Mouse (Mus musculus) lung, embryonic 16.5 days (tissue): Measurements from ENCODE around the gene Hnrnph1. TPM values are rescaled to one million over a fixed set of nuclear protein-coding genes. Genes with fewer than 3 reads are reported as not detected.

ENCODE experiments used
- ATAC-seq: fragments of 200-750 bp; cut with Nextera tagmentation; 2 replicates; pipeline ENCODE4 v1.8.0; 2017; ENCODE audit warnings: low read depth, mild to moderate bottlenecking, moderate library complexity
- H3K27ac ChIP-seq: fragments of 300-500 bp; sonication (generic); 2 replicates; pipeline ENCODE4 v1.5.1; 2014; ENCODE audit warnings: mild to moderate bottlenecking, control low read depth, low read length
- H3K27me3 ChIP-seq: fragments of 300-500 bp; sonication (generic); 2 replicates; pipeline ENCODE4 v1.6.1; 2014; ENCODE audit warnings: low read depth, low read length, mixed read lengths; ENCODE audit not compliant: control insufficient read depth, insufficient read depth
- H3K36me3 ChIP-seq: fragments of 300-500 bp; sonication (generic); 2 replicates; pipeline ENCODE4 v1.6.1; 2014; ENCODE audit warnings: low read length; ENCODE audit not compliant: control insufficient read depth, insufficient read depth
- H3K4me1 ChIP-seq: fragments of 300-500 bp; sonication (generic); replicated peaks from 2 replicates; pipeline ENCODE4 v1.6.1; 2014; ENCODE audit warnings: low read length, mixed read lengths; ENCODE audit not compliant: control insufficient read depth, insufficient read depth
- H3K4me2 ChIP-seq: fragments of 300-500 bp; sonication (generic); 2 replicates; pipeline ENCODE4 v1.6.1; 2014; ENCODE audit warnings: low read depth, low read length, control low read depth
- H3K4me3 ChIP-seq: fragments of 300-500 bp; sonication (generic); 2 replicates; pipeline ENCODE4 v1.5.1; 2014; ENCODE audit warnings: mild to moderate bottlenecking, low read length, control low read depth
- H3K9ac ChIP-seq: fragments of 300-500 bp; sonication (generic); 2 replicates; pipeline ENCODE4 v1.6.1; 2014; ENCODE audit warnings: low read length, control low read depth
- H3K9me3 ChIP-seq: fragments of 300-500 bp; sonication (generic); 2 replicates; pipeline ENCODE4 v1.6.1; 2016; ENCODE audit warnings: low read length; ENCODE audit not compliant: control insufficient read depth
- WGBS: fragments of 180-500 bp; shearing (Covaris S2); extraction: QIAGEN DNeasy Blood & Tissue Kit; methylation state at CpG from one replicate; pipeline ENCODE4 v1.1.7; 2014; 5-methylcytosine and 5-hydroxymethylcytosine counted together
- polyA plus RNA-seq: library from polyadenylated mRNA; unstranded; fragments of >200 nt; fragmentation: Nextera tagmentation; extraction: Ambion mirVana; gene quantifications from 2 replicates; pipeline ENCODE4 v1.2.1, GENCODE M21; 2015

The Hnrnph1 gene
- polyA plus RNA-seq, 1 experiment from 2014 or later, result 483 TPM

GRCm38 (mm10) chr11:50421461-50421860 is 44.7 kb downstream of the Hnrnph1 start:
- WGBS, result 37% methylated on average over 5 of the region's 5 CpGs
- Histone ChIP-seq H3K27me3 (no peaks in the 10 kb centered on the region), H3K36me3 (peaks cover 6% of the 10 kb centered on the region), H3K27ac (no peak overlapping the region), H3K9me3 (no peaks in the 10 kb centered on the region), H3K9ac (peak overlapping the region; percentile 39; the same call in 1 of the 2 replicates), H3K4me1 (peaks cover 4% of the 10 kb centered on the region; the same call in 1 of the 2 replicates), H3K4me3 (peak overlapping the region; percentile 44), H3K4me2 (peak overlapping the region; percentile 65)
- ATAC-seq, result no peak

GRCm38 (mm10) chr11:50421934-50422780 is 45.4 kb downstream of the Hnrnph1 start:
- H3K36me3 ChIP-seq, result peaks cover 6% of the 10 kb centered on the region
- no peaks in the 10 kb centered on the region for H3K27me3 ChIP-seq
- peaks cover 4% of the 10 kb centered on the region; the same call in 1 of the 2 replicates for H3K4me1 ChIP-seq
- no peaks in the 10 kb centered on the region for H3K9me3 ChIP-seq
- ATAC-seq, result peak; percentile 97
- H3K4me3 ChIP-seq, result peak overlapping the region; percentile 44
- peak overlapping the region; percentile 65 for H3K4me2 ChIP-seq
- H3K27ac ChIP-seq, result no peak overlapping the region
- 20% methylated on average over 22 of the region's 22 CpGs for WGBS
- peak overlapping the region; percentile 39; the same call in 1 of the 2 replicates for H3K9ac ChIP-seq

GRCm38 (mm10) chr11:50426056-50426455 is 49.3 kb downstream of the Hnrnph1 start:
- Histone ChIP-seq H3K36me3 (no peaks in the 10 kb centered on the region), H3K27me3 (no peaks in the 10 kb centered on the region)
- WGBS, result 77% methylated on average over 4 of the region's 4 CpGs

GRCm38 (mm10) chr11:50430277-50431133 is 53.7 kb downstream of the Hnrnph1 start, which contains the start of gene Rufy1:
Gene Rufy1, minus strand, starts transcription at chr11:50431125.
- no peaks in the 10 kb centered on the region for H3K27me3 ChIP-seq
- peak within 1 kb of the TSS; percentile 85 for H3K4me3 ChIP-seq
- H3K36me3 ChIP-seq, result no peaks in the 10 kb centered on the region
- under 1% methylated on average over 88 of the region's 90 CpGs for WGBS
- H3K9ac ChIP-seq, result peak within 1 kb of the TSS; percentile 94
- H3K27ac ChIP-seq, result peak within 1 kb of the TSS; percentile 94
- H3K9me3 ChIP-seq, result no peaks in the 10 kb centered on the region
- H3K4me2 ChIP-seq, result peak within 1 kb of the TSS; percentile 84
- H3K4me1 ChIP-seq, result peaks cover 12% of the 10 kb centered on the region; the same call in 1 of the 2 replicates
- peak; percentile 91 for ATAC-seq

More at GRCm38 (mm10) chr11:50426056-50426455, 49.3 kb downstream of the Hnrnph1 start:
- Histone ChIP-seq H3K4me2 (no peak overlapping the region), H3K9me3 (no peaks in the 10 kb centered on the region), H3K4me1 (peaks cover 10% of the 10 kb centered on the region), H3K27ac (no peak overlapping the region), H3K9ac (no peak overlapping the region), H3K4me3 (no peak overlapping the region)
- no peak for ATAC-seq

GRCm38 (mm10) chr11:50431134-50432068 is 54.6 kb downstream of the Hnrnph1 start:
- Histone ChIP-seq H3K9me3 (no peaks in the 10 kb centered on the region), H3K27ac (peak overlapping the region; percentile 94), H3K27me3 (no peaks in the 10 kb centered on the region), H3K4me2 (peak overlapping the region; percentile 84), H3K4me1 (peaks cover 12% of the 10 kb centered on the region; the same call in 1 of the 2 replicates), H3K4me3 (peak overlapping the region; percentile 85), H3K9ac (peak overlapping the region; percentile 94), H3K36me3 (no peaks in the 10 kb centered on the region)
- WGBS, result 22% methylated on average over 32 of the region's 32 CpGs
- peak; percentile 28 for ATAC-seq

GRCm38 (mm10) chr11:50432069-50432440 is 55.3 kb downstream of the Hnrnph1 start:
- no peaks in the 10 kb centered on the region for H3K27me3 ChIP-seq
- no peak overlapping the region for H3K27ac ChIP-seq
- no peak overlapping the region for H3K9ac ChIP-seq
- no peak overlapping the region for H3K4me3 ChIP-seq
- peaks cover 12% of the 10 kb centered on the region; the same call in 1 of the 2 replicates for H3K4me1 ChIP-seq
- H3K36me3 ChIP-seq, result no peaks in the 10 kb centered on the region
- H3K4me2 ChIP-seq, result no peak overlapping the region
- 87% methylated on average over 3 of the region's 3 CpGs for WGBS
- no peak for ATAC-seq
- no peaks in the 10 kb centered on the region for H3K9me3 ChIP-seq

- Histone ChIP-seq H3K9me3 (no peaks in the 10 kb centered on the region), H3K4me3 (no peak overlapping the region), H3K27ac (no peak overlapping the region), H3K9ac (no peak overlapping the region), H3K4me1 (peaks cover 12% of the 10 kb centered on the region; the same call in 1 of the 2 replicates), H3K4me2 (no peak overlapping the region), H3K27me3 (no peaks in the 10 kb centered on the region), H3K36me3 (no peaks in the 10 kb centered on the region)
- WGBS, result 85% methylated on average over 5 of the region's 5 CpGs
- ATAC-seq, result no peak
Measured at GRCm38 (mm10) chr11:50432896-50433295, 56.1 kb downstream of the Hnrnph1 start.
